Mouse (Mus musculus) small intestine, adult 2 months (tissue): Measurements from ENCODE around the gene Tcf12. TPM values are rescaled to one million over a fixed set of nuclear protein-coding genes. Genes with fewer than 3 reads are reported as not detected.

Experiments
- H3K27ac ChIP-seq: fragments of 200-500 bp; 2 replicates; pipeline ENCODE4 v1.5.1; 2012; ENCODE audit warnings: low read depth, low read length, control low read depth, inconsistent platforms; ENCODE audit not compliant: insufficient read depth
- H3K27me3 ChIP-seq: fragments of 200-500 bp; 2 replicates; pipeline ENCODE4 v1.6.1; 2012; ENCODE audit warnings: mild to moderate bottlenecking, moderate library complexity, low read length, inconsistent platforms; ENCODE audit not compliant: control insufficient read depth, insufficient read depth
- H3K36me3 ChIP-seq: fragments of 200-500 bp; 2 replicates; pipeline ENCODE4 v1.6.1; 2012; ENCODE audit warnings: mild to moderate bottlenecking, low read length, control low read depth, inconsistent platforms; ENCODE audit not compliant: control insufficient read depth, insufficient read depth
- H3K4me1 ChIP-seq: fragments of 200-500 bp; 2 replicates; pipeline ENCODE4 v1.6.1; 2012; ENCODE audit warnings: low read length, inconsistent platforms, mixed read lengths; ENCODE audit not compliant: control insufficient read depth, insufficient read depth, insufficient read length
- H3K4me3 ChIP-seq: fragments of 200-500 bp; 2 replicates; pipeline ENCODE4 v1.5.1; 2012; ENCODE audit warnings: low read depth, mild to moderate bottlenecking, control low read depth, inconsistent platforms, low read length, moderate library complexity
- CTCF ChIP-seq: fragments of 200-500 bp; IDR thresholded peaks from 2 replicates; pipeline ENCODE4 v1.5.1; 2012; ENCODE audit warnings: low read depth, mild to moderate bottlenecking, control low read depth, inconsistent platforms, low read length, moderate library complexity, mixed read lengths; ENCODE audit not compliant: insufficient replicate concordance, insufficient read length; ENCODE audit errors: extremely low read depth
- POLR2A ChIP-seq: fragments of 200-500 bp; IDR thresholded peaks from 2 replicates; pipeline ENCODE4 v1.6.1; 2012; ENCODE audit warnings: low read depth, mild to moderate bottlenecking, control low read depth, inconsistent platforms, low read length, moderate library complexity
- WGBS: fragments of 180-500 bp; shearing (Covaris S2); methylation state at CpG from one replicate; pipeline ENCODE4 v1.1.7; 2018; 5-methylcytosine and 5-hydroxymethylcytosine counted together
- polyA plus RNA-seq: library from polyadenylated mRNA; depleted of rRNA; stranded (reverse); fragments of >200 nt; gene quantifications from 2 replicates; pipeline ENCODE4 v1.2.3, GENCODE M21; 2012

Gene Tcf12
- polyA plus RNA-seq, 1 experiment = 30.2 TPM

GRCm38 (mm10) chr9:71826040-71826525, 285.6 kb downstream of the Tcf12 start:
- 62% methylated on average over 12 of the region's 12 CpGs for WGBS
- no peak overlapping the region; the same call in 1 of the 2 replicates for H3K4me3 ChIP-seq
- H3K36me3 ChIP-seq = no peaks in the 10 kb centered on the region

GRCm38 (mm10) chr9:71822003-71822402, 289.7 kb downstream of the Tcf12 start:
- H3K27me3 ChIP-seq = no peaks in the 10 kb centered on the region
- WGBS = 61% methylated on average over 3 of the region's 3 CpGs
- no peaks in the 10 kb centered on the region for H3K36me3 ChIP-seq
- TF ChIP-seq POLR2A = no peak
- TF ChIP-seq CTCF = no peak
- no peak overlapping the region for H3K27ac ChIP-seq
- no peak overlapping the region for H3K4me3 ChIP-seq
- H3K4me1 ChIP-seq = peaks cover 2% of the 10 kb centered on the region; the same call in 1 of the 2 replicates

More at GRCm38 (mm10) chr9:71826040-71826525, 285.6 kb downstream of the Tcf12 start:
- Histone ChIP-seq H3K4me1 (peaks cover 2% of the 10 kb centered on the region; the same call in 1 of the 2 replicates), H3K27ac (peak overlapping the region; percentile 53; the same call in 1 of the 2 replicates), H3K27me3 (no peaks in the 10 kb centered on the region)
- TF ChIP-seq CTCF = no peak
- TF ChIP-seq POLR2A = no peak

- H3K36me3 ChIP-seq = no peaks in the 10 kb centered on the region
- H3K4me1 ChIP-seq = peaks cover 3% of the 10 kb centered on the region; the same call in 1 of the 2 replicates
- H3K4me3 ChIP-seq = no peak overlapping the region
- TF ChIP-seq POLR2A = no peak
- no peak for TF ChIP-seq CTCF
- no peaks in the 10 kb centered on the region for H3K27me3 ChIP-seq
- 80% methylated on average over 7 of the region's 7 CpGs for WGBS
- no peak overlapping the region for H3K27ac ChIP-seq
These were observed 293.2 kb downstream of the Tcf12 start for GRCm38 (mm10) chr9:71818453-71818852.

GRCm38 (mm10) chr9:71816121-71816520, 295.6 kb downstream of the Tcf12 start:
- no peak overlapping the region for H3K27ac ChIP-seq
- no peak overlapping the region for H3K4me3 ChIP-seq
- TF ChIP-seq CTCF (no peak), POLR2A (no peak)
- H3K36me3 ChIP-seq = no peaks in the 10 kb centered on the region
- peaks cover 3% of the 10 kb centered on the region; the same call in 1 of the 2 replicates for H3K4me1 ChIP-seq
- no peaks in the 10 kb centered on the region for H3K27me3 ChIP-seq
- 71% methylated on average over 3 of the region's 3 CpGs for WGBS

GRCm38 (mm10) chr9:71813565-71813964, 298.1 kb downstream of the Tcf12 start:
- Histone ChIP-seq H3K36me3 (no peaks in the 10 kb centered on the region), H3K27ac (no peak overlapping the region), H3K27me3 (no peaks in the 10 kb centered on the region), H3K4me3 (no peak overlapping the region), H3K4me1 (peaks cover 3% of the 10 kb centered on the region; the same call in 1 of the 2 replicates)
- 40% methylated on average over 3 of the region's 3 CpGs for WGBS
- TF ChIP-seq CTCF (no peak), POLR2A (no peak)

- H3K4me1 ChIP-seq = peaks cover 3% of the 10 kb centered on the region; the same call in 1 of the 2 replicates
- no peaks in the 10 kb centered on the region for H3K36me3 ChIP-seq
- WGBS = 91% methylated on average over 4 of the region's 4 CpGs
- TF ChIP-seq CTCF (no peak), POLR2A (no peak)
- no peak overlapping the region for H3K4me3 ChIP-seq
- H3K27ac ChIP-seq = no peak overlapping the region
- H3K27me3 ChIP-seq = no peaks in the 10 kb centered on the region
These were observed 298.8 kb downstream of the Tcf12 start for GRCm38 (mm10) chr9:71812914-71813313.

GRCm38 (mm10) chr9:71812402-71812801, 299.3 kb downstream of the Tcf12 start:
- peaks cover 3% of the 10 kb centered on the region; the same call in 1 of the 2 replicates for H3K4me1 ChIP-seq
- no peak overlapping the region for H3K27ac ChIP-seq
- no peak for TF ChIP-seq CTCF
- no peak for TF ChIP-seq POLR2A
- no peaks in the 10 kb centered on the region for H3K27me3 ChIP-seq
- WGBS = 64% methylated on average over 4 of the region's 4 CpGs
- no peak overlapping the region for H3K4me3 ChIP-seq
- no peaks in the 10 kb centered on the region for H3K36me3 ChIP-seq

- H3K36me3 ChIP-seq = no peaks in the 10 kb centered on the region
- H3K4me3 ChIP-seq = no peak overlapping the region
- 91% methylated on average over 5 of the region's 5 CpGs for WGBS
- no peak overlapping the region for H3K27ac ChIP-seq
- H3K4me1 ChIP-seq = peaks cover 3% of the 10 kb centered on the region; the same call in 1 of the 2 replicates
- H3K27me3 ChIP-seq = no peaks in the 10 kb centered on the region
- TF ChIP-seq CTCF = no peak
- TF ChIP-seq POLR2A = no peak
These were observed 300.3 kb downstream of the Tcf12 start for GRCm38 (mm10) chr9:71811404-71811803.
